Mouse (Mus musculus): ENCODE results near the gene Grasp. TPM values are rescaled to one million over a fixed set of nuclear protein-coding genes. Genes with fewer than 3 reads are reported as not detected.
A peak's percentile ranks its signal among the peaks of the same experiment; 100 is the strongest.

Grasp gene
- total RNA-seq, 1 experiment from 2014 or later = 9.0 TPM

GRCm38 (mm10) chr15:101239821-101240220 lies 15.8 kb downstream of the Grasp start:
- ATAC-seq (replicated peaks; ENCODE audit: insufficient number of reproducible peaks, low FRiP score, low TSS enrichment, poor library complexity, severe bottlenecking) = no peak

- ATAC-seq (replicated peaks; ENCODE audit: insufficient number of reproducible peaks, low FRiP score, low TSS enrichment, poor library complexity, severe bottlenecking) = peak; percentile 70
Observed at GRCm38 (mm10) chr15:101240799-101241204, 16.8 kb downstream of the Grasp start.

GRCm38 (mm10) chr15:101241236-101241635 lies 17.2 kb downstream of the Grasp start:
- ATAC-seq (replicated peaks; ENCODE audit: insufficient number of reproducible peaks, low FRiP score, low TSS enrichment, poor library complexity, severe bottlenecking) = no peak

GRCm38 (mm10) chr15:101241853-101242252 lies 17.9 kb downstream of the Grasp start:
- ATAC-seq (replicated peaks; ENCODE audit: insufficient number of reproducible peaks, low FRiP score, low TSS enrichment, poor library complexity, severe bottlenecking) = no peak

GRCm38 (mm10) chr15:101242645-101243044 lies 18.7 kb downstream of the Grasp start:
- no peak for ATAC-seq (replicated peaks; ENCODE audit: insufficient number of reproducible peaks, low FRiP score, low TSS enrichment, poor library complexity, severe bottlenecking)

GRCm38 (mm10) chr15:101244012-101244411 lies 20.0 kb downstream of the Grasp start:
- ATAC-seq (replicated peaks; ENCODE audit: insufficient number of reproducible peaks, low FRiP score, low TSS enrichment, poor library complexity, severe bottlenecking) = peak; percentile 21

- ATAC-seq (replicated peaks; ENCODE audit: insufficient number of reproducible peaks, low FRiP score, low TSS enrichment, poor library complexity, severe bottlenecking) = peak; percentile 71
Observed at GRCm38 (mm10) chr15:101246231-101247154, 22.5 kb downstream of the Grasp start.

- ATAC-seq (replicated peaks; ENCODE audit: insufficient number of reproducible peaks, low FRiP score, low TSS enrichment, poor library complexity, severe bottlenecking) = no peak
Observed at GRCm38 (mm10) chr15:101247155-101247498, 23.1 kb downstream of the Grasp start.

- ATAC-seq (replicated peaks; ENCODE audit: insufficient number of reproducible peaks, low FRiP score, low TSS enrichment, poor library complexity, severe bottlenecking) = peak; percentile 22; the same call in 1 of the 2 replicates
Observed at GRCm38 (mm10) chr15:101248029-101248710, 24.2 kb downstream of the Grasp start.

GRCm38 (mm10) chr15:101250220-101250800 lies 26.3 kb downstream of the Grasp start:
- no peak for ATAC-seq (replicated peaks; ENCODE audit: insufficient number of reproducible peaks, low FRiP score, low TSS enrichment, poor library complexity, severe bottlenecking)

GRCm38 (mm10) chr15:101251930-101252329 lies 27.9 kb downstream of the Grasp start:
- no peak for ATAC-seq (replicated peaks; ENCODE audit: insufficient number of reproducible peaks, low FRiP score, low TSS enrichment, poor library complexity, severe bottlenecking)

GRCm38 (mm10) chr15:101252614-101253013 lies 28.6 kb downstream of the Grasp start:
- ATAC-seq (replicated peaks; ENCODE audit: insufficient number of reproducible peaks, low FRiP score, low TSS enrichment, poor library complexity, severe bottlenecking) = peak; percentile 36

GRCm38 (mm10) chr15:101253563-101253885 lies 29.5 kb downstream of the Grasp start:
- ATAC-seq (replicated peaks; ENCODE audit: insufficient number of reproducible peaks, low FRiP score, low TSS enrichment, poor library complexity, severe bottlenecking) = no peak

- ATAC-seq (replicated peaks; ENCODE audit: insufficient number of reproducible peaks, low FRiP score, low TSS enrichment, poor library complexity, severe bottlenecking) = peak; percentile 11
Observed at GRCm38 (mm10) chr15:101253886-101254795, 30.2 kb downstream of the Grasp start, which contains the start of gene Nr4a1. Nr4a1 (plus strand) TSS chr15:101254269.

- peak; percentile 28 for ATAC-seq (replicated peaks; ENCODE audit: insufficient number of reproducible peaks, low FRiP score, low TSS enrichment, poor library complexity, severe bottlenecking)
Observed at GRCm38 (mm10) chr15:101255842-101256462, 32.0 kb downstream of the Grasp start.

GRCm38 (mm10) chr15:101256463-101257206 lies 32.6 kb downstream of the Grasp start:
- peak; percentile 34 for ATAC-seq (replicated peaks; ENCODE audit: insufficient number of reproducible peaks, low FRiP score, low TSS enrichment, poor library complexity, severe bottlenecking)

- no peak for ATAC-seq (replicated peaks; ENCODE audit: insufficient number of reproducible peaks, low FRiP score, low TSS enrichment, poor library complexity, severe bottlenecking)
Observed at GRCm38 (mm10) chr15:101258420-101258819, 34.4 kb downstream of the Grasp start.

All from monocyte, adult 5-6 weeks (primary cell).